Mouse (Mus musculus) kidney, embryonic 16.5 days (tissue): ENCODE data around the gene Col4a1. TPM values are rescaled to one million over a fixed set of nuclear protein-coding genes. Genes with fewer than 3 reads are reported as not detected.

Experiments
- ATAC-seq: fragments of 200-750 bp; cut with Nextera tagmentation; 2 replicates; pipeline ENCODE4 v1.8.0; 2017; ENCODE audit warnings: moderate TSS enrichment; ENCODE audit not compliant: low FRiP score, low TSS enrichment
- H3K27ac ChIP-seq: fragments of 300-500 bp; sonication (generic); 2 replicates; pipeline ENCODE4 v1.5.1; 2014; ENCODE audit warnings: low read length
- H3K27me3 ChIP-seq: fragments of 300-500 bp; sonication (generic); 2 replicates; pipeline ENCODE4 v1.6.1; 2014; ENCODE audit warnings: low read length, control low read depth, mixed read lengths; ENCODE audit not compliant: insufficient read depth
- H3K36me3 ChIP-seq: fragments of 300-500 bp; sonication (generic); 2 replicates; pipeline ENCODE4 v1.6.1; 2014; ENCODE audit warnings: low read length, control low read depth, mixed read lengths; ENCODE audit not compliant: insufficient read depth
- H3K4me1 ChIP-seq: fragments of 300-500 bp; sonication (generic); 2 replicates; pipeline ENCODE4 v1.6.1; 2014; ENCODE audit warnings: low read length, control low read depth, mixed read lengths; ENCODE audit not compliant: insufficient read depth
- H3K4me2 ChIP-seq: fragments of 300-500 bp; sonication (generic); replicated peaks from 2 replicates; pipeline ENCODE4 v1.6.1; 2014; ENCODE audit warnings: low read depth, low read length
- H3K4me3 ChIP-seq: fragments of 300-500 bp; sonication (generic); 2 replicates; pipeline ENCODE4 v1.5.1; 2014; ENCODE audit warnings: mild to moderate bottlenecking, low read length
- H3K9ac ChIP-seq: fragments of 300-500 bp; sonication (generic); replicated peaks from 2 replicates; pipeline ENCODE4 v1.6.1; 2014; ENCODE audit warnings: low read length
- H3K9me3 ChIP-seq: fragments of 300-500 bp; sonication (generic); 2 replicates; pipeline ENCODE4 v1.6.1; 2016; ENCODE audit warnings: low read length, control low read depth
- WGBS: fragments of 180-500 bp; shearing (Covaris S2); extraction: QIAGEN DNeasy Blood & Tissue Kit; methylation state at CpG from one replicate; pipeline ENCODE4 v1.1.7; 2014; 5-methylcytosine and 5-hydroxymethylcytosine counted together
- polyA plus RNA-seq: library from polyadenylated mRNA; unstranded; fragments of >200 nt; fragmentation: Nextera tagmentation; extraction: Ambion mirVana; gene quantifications from 2 replicates; pipeline ENCODE4 v1.2.1, GENCODE M21; 2015

Col4a1 gene
- polyA plus RNA-seq, 1 experiment from 2014 or later = 440 TPM

GRCm38 (mm10) chr8:11203260-11204110 lies 109.1 kb downstream of the Col4a1 start:
- Histone ChIP-seq H3K4me2 (no peak overlapping the region), H3K4me3 (no peak overlapping the region), H3K36me3 (peaks cover 85% of the 10 kb centered on the region), H3K27ac (peak overlapping the region; percentile 48; the same call in 1 of the 2 replicates), H3K4me1 (0 out of 2 replicates have a peak, but pooled peaks cover 3% of the 10 kb centered on the region), H3K27me3 (no peaks in the 10 kb centered on the region), H3K9me3 (no peaks in the 10 kb centered on the region), H3K9ac (no peak overlapping the region)
- peak; percentile 64 for ATAC-seq
- 69% methylated on average over 12 of the region's 12 CpGs for WGBS

GRCm38 (mm10) chr8:11198650-11199049 lies 114.0 kb downstream of the Col4a1 start:
- H3K27ac ChIP-seq = no peak overlapping the region
- H3K9ac ChIP-seq = no peak overlapping the region
- H3K4me3 ChIP-seq = no peak overlapping the region
- H3K4me1 ChIP-seq = 0 out of 2 replicates have a peak, but pooled peaks cover 3% of the 10 kb centered on the region
- H3K27me3 ChIP-seq = no peaks in the 10 kb centered on the region
- H3K9me3 ChIP-seq = no peaks in the 10 kb centered on the region
- no peak for ATAC-seq
- no peak overlapping the region for H3K4me2 ChIP-seq
- 40% methylated on average over 7 of the region's 7 CpGs for WGBS
- H3K36me3 ChIP-seq = peaks cover 50% of the 10 kb centered on the region

GRCm38 (mm10) chr8:11197988-11198387 lies 114.6 kb downstream of the Col4a1 start:
- Histone ChIP-seq H3K4me1 (peaks cover 4% of the 10 kb centered on the region; the same call in 1 of the 2 replicates), H3K27ac (no peak overlapping the region), H3K27me3 (no peaks in the 10 kb centered on the region), H3K4me3 (no peak overlapping the region), H3K9me3 (no peaks in the 10 kb centered on the region), H3K9ac (no peak overlapping the region), H3K36me3 (peaks cover 47% of the 10 kb centered on the region), H3K4me2 (no peak overlapping the region)
- ATAC-seq = no peak; the same call in 1 of the 2 replicates
- WGBS = 56% methylated on average over 3 of the region's 3 CpGs

GRCm38 (mm10) chr8:11197261-11197660 lies 115.4 kb downstream of the Col4a1 start:
- Histone ChIP-seq H3K27ac (no peak overlapping the region), H3K9ac (no peak overlapping the region), H3K4me1 (peaks cover 5% of the 10 kb centered on the region; the same call in 1 of the 2 replicates), H3K36me3 (peaks cover 40% of the 10 kb centered on the region), H3K4me3 (no peak overlapping the region), H3K9me3 (no peaks in the 10 kb centered on the region), H3K4me2 (no peak overlapping the region), H3K27me3 (no peaks in the 10 kb centered on the region)
- 87% methylated on average over 11 of the region's 11 CpGs for whole genome bisulfite sequencing
- ATAC-seq = no peak

GRCm38 (mm10) chr8:11192719-11193324 lies 119.8 kb downstream of the Col4a1 start:
- H3K4me1 ChIP-seq = peaks cover 5% of the 10 kb centered on the region; the same call in 1 of the 2 replicates
- WGBS = 32% methylated on average over 12 of the region's 12 CpGs
- H3K4me2 ChIP-seq = no peak overlapping the region
- ATAC-seq = no peak
- H3K27me3 ChIP-seq = peaks cover 9% of the 10 kb centered on the region
- no peaks in the 10 kb centered on the region for H3K9me3 ChIP-seq
- H3K9ac ChIP-seq = no peak overlapping the region
- H3K4me3 ChIP-seq = no peak overlapping the region
- H3K36me3 ChIP-seq = peaks cover under 1% of the 10 kb centered on the region; the same call in 1 of the 2 replicates
- H3K27ac ChIP-seq = no peak overlapping the region

- no peak overlapping the region for H3K27ac ChIP-seq
- peak; percentile 77 for ATAC-seq
Observed at GRCm38 (mm10) chr8:11187581-11188271, 124.9 kb downstream of the Col4a1 start.

GRCm38 (mm10) chr8:11186456-11186855 lies 126.2 kb downstream of the Col4a1 start:
- no peaks in the 10 kb centered on the region for H3K9me3 ChIP-seq
- no peak overlapping the region for H3K4me3 ChIP-seq
- H3K9ac ChIP-seq = no peak overlapping the region
- peaks cover 13% of the 10 kb centered on the region for H3K27me3 ChIP-seq
- peaks cover 13% of the 10 kb centered on the region for H3K4me1 ChIP-seq
- H3K27ac ChIP-seq = no peak overlapping the region
- H3K36me3 ChIP-seq = no peaks in the 10 kb centered on the region
- no peak for ATAC-seq
- H3K4me2 ChIP-seq = no peak overlapping the region
- 84% methylated on average over 4 of the region's 4 CpGs for WGBS

More at GRCm38 (mm10) chr8:11187581-11188271, 124.9 kb downstream of the Col4a1 start:
- Histone ChIP-seq H3K4me2 (peak overlapping the region; percentile 79), H3K9ac (peak overlapping the region; percentile 1; the same call in 1 of the 2 replicates), H3K4me3 (peak overlapping the region; percentile 35), H3K9me3 (no peaks in the 10 kb centered on the region), H3K27me3 (peaks cover 13% of the 10 kb centered on the region), H3K36me3 (no peaks in the 10 kb centered on the region), H3K4me1 (peaks cover 7% of the 10 kb centered on the region)
- WGBS = under 1% methylated on average over 46 of the region's 46 CpGs

- Histone ChIP-seq H3K9ac (no peak overlapping the region), H3K4me2 (no peak overlapping the region), H3K36me3 (no peaks in the 10 kb centered on the region), H3K27ac (no peak overlapping the region), H3K27me3 (peaks cover 13% of the 10 kb centered on the region), H3K4me3 (no peak overlapping the region), H3K9me3 (no peaks in the 10 kb centered on the region), H3K4me1 (peaks cover 13% of the 10 kb centered on the region)
- WGBS = 100% methylated on average over 2 of the region's 2 CpGs
- ATAC-seq = no peak
Observed at GRCm38 (mm10) chr8:11185672-11186071, 127.0 kb downstream of the Col4a1 start.

- peaks cover 13% of the 10 kb centered on the region for H3K4me1 ChIP-seq
- H3K36me3 ChIP-seq = no peaks in the 10 kb centered on the region
- peaks cover 12% of the 10 kb centered on the region for H3K27me3 ChIP-seq
- no peak overlapping the region for H3K4me2 ChIP-seq
- ATAC-seq = no peak
- H3K4me3 ChIP-seq = no peak overlapping the region
- H3K9ac ChIP-seq = no peak overlapping the region
- H3K9me3 ChIP-seq = no peaks in the 10 kb centered on the region
- 33% methylated on average over 9 of the region's 9 CpGs for WGBS
- no peak overlapping the region for H3K27ac ChIP-seq
Observed at GRCm38 (mm10) chr8:11183611-11184031, 129.0 kb downstream of the Col4a1 start.
